Mouse (Mus musculus) liver, postnatal 0 days (tissue): Measurements from ENCODE around the gene Fkbp8.

Experiments used
- CTCF ChIP-seq: sonication (generic); IDR thresholded peaks from 2 replicates; pipeline ENCODE4 v1.5.1; 2016; ENCODE audit warnings: antibody characterized with exemption, low read depth
- EP300 ChIP-seq: IDR thresholded peaks from 2 replicates; pipeline ENCODE4 v1.6.1; 2016; ENCODE audit warnings: antibody characterized with exemption, low read depth, mild to moderate bottlenecking

GRCm38 (mm10) chr8:70529299-70529698, 1.8 kb downstream of the Fkbp8 start:
- TF ChIP-seq CTCF (no peak), EP300 (no peak)
